Mouse (Mus musculus): ENCODE measurements around the gene Ogt. TPM values are rescaled to one million over a fixed set of nuclear protein-coding genes. Genes with fewer than 3 reads are reported as not detected.

The Ogt gene
- total RNA-seq (2021): 10 to 100 TPM; 56.9 to 62.1 TPM
- long read RNA-seq, experiment 1, full-length matches to known transcripts: 1 of 2 reads
- long read RNA-seq, experiment 1, partial matches to known transcripts: 1 of 2 reads
- long read RNA-seq, experiment 1, other reads (novel, unspliced or antisense): 0 of 2 reads
- long read RNA-seq, experiment 2, full-length matches to known transcripts: 7 of 23 reads
- long read RNA-seq, experiment 2, partial matches to known transcripts: 13 of 23 reads
- long read RNA-seq, experiment 2, other reads (novel, unspliced or antisense): 3 of 23 reads

- peak; percentile 88 for DNase-seq
These were observed at the start of gene Ogt for GRCm38 (mm10) chrX:101639741-101640166. TSS of gene Ogt (plus strand) at chrX:101640060.

- no peak for DNase-seq
These were observed 23.7 kb upstream of the Ogt start for GRCm38 (mm10) chrX:101616183-101616582.

GRCm38 (mm10) chrX:101617889-101618288, 22.0 kb upstream of the Ogt start:
- DNase-seq: no peak

GRCm38 (mm10) chrX:101620317-101620716, 19.5 kb upstream of the Ogt start:
- no peak for DNase-seq

- no peak for DNase-seq
These were observed 17.3 kb upstream of the Ogt start for GRCm38 (mm10) chrX:101622539-101622938.

GRCm38 (mm10) chrX:101636821-101637525, 2.9 kb upstream of the Ogt start:
- no peak for DNase-seq

- DNase-seq: no peak
These were observed 1.0 kb upstream of the Ogt start for GRCm38 (mm10) chrX:101638856-101639255.

- no peak for DNase-seq
These were observed 554 bp upstream of the Ogt start for GRCm38 (mm10) chrX:101639306-101639705.

- peak; percentile 39 for DNase-seq
These were observed 617 bp downstream of the Ogt start for GRCm38 (mm10) chrX:101640194-101641160.

GRCm38 (mm10) chrX:101641161-101641530, 1.3 kb downstream of the Ogt start:
- DNase-seq: no peak

GRCm38 (mm10) chrX:101642091-101642490, 2.2 kb downstream of the Ogt start:
- no peak for DNase-seq

- DNase-seq: no peak
These were observed 5.4 kb downstream of the Ogt start for GRCm38 (mm10) chrX:101645286-101645685.

GRCm38 (mm10) chrX:101646621-101647020, 6.8 kb downstream of the Ogt start:
- DNase-seq: no peak

- DNase-seq: no peak
These were observed 55.8 kb downstream of the Ogt start for GRCm38 (mm10) chrX:101695686-101696085.

GRCm38 (mm10) chrX:101697537-101697936, 57.7 kb downstream of the Ogt start:
- DNase-seq: no peak

- DNase-seq: no peak
These were observed 58.4 kb downstream of the Ogt start for GRCm38 (mm10) chrX:101698232-101698631.

GRCm38 (mm10) chrX:101705111-101705510, 65.3 kb downstream of the Ogt start:
- DNase-seq: no peak

- DNase-seq: no peak
These were observed 80.5 kb downstream of the Ogt start for GRCm38 (mm10) chrX:101720401-101720800.

GRCm38 (mm10) chrX:101730010-101730409, 90.2 kb downstream of the Ogt start:
- DNase-seq: no peak

- DNase-seq: no peak
These were observed 92.8 kb downstream of the Ogt start for GRCm38 (mm10) chrX:101732644-101733043.

- no peak for DNase-seq
These were observed 93.4 kb downstream of the Ogt start for GRCm38 (mm10) chrX:101733288-101733687.

GRCm38 (mm10) chrX:101733828-101734319, 94.0 kb downstream of the Ogt start, which contains the start of gene Cxcr3:
TSS of gene Cxcr3 (minus strand) at chrX:101734269.
- no peak for DNase-seq
